Mouse (Mus musculus) kidney, postnatal 10 days (tissue): ENCODE measurements around the gene Pdlim5.
"Not testable (repeated sequence)": the region's sequence is repeated elsewhere in the genome, so short reads cannot be mapped to it uniquely, and the experiment has no call there.

ENCODE experiments used
- DNase-seq: peaks from one replicate; pipeline ENCODE4 v3.0.0; 2021; ENCODE audit warnings: mixed read lengths

Gene Pdlim5

DNA sequence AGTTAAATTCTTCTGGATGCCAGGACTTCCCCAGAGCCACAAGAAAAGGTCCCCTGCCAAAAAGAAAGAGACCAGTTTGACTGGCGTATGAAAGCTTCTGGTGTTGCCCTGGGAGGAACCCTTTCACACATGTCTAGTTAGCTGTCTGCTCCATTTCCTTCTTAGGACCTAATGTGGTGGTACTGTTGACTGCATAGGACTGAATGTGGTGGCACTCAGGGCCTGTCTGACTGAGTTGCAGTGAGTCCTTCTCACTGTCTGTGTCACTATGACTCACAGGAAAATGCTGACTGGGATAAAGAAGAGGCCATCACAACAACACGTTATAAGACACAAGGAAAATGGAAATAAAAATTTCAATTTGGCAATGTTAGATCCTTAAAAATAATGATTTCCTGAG lies 146.0 kb downstream of the Pdlim5 start:
- no peak for DNase-seq

- no peak for DNase-seq
Measured at GRCm38 (mm10) chr3:142243263-142243662, 152.2 kb downstream of the Pdlim5 start.

- no peak for DNase-seq
Measured at GRCm38 (mm10) chr3:142239298-142239697, 156.2 kb downstream of the Pdlim5 start.

DNA sequence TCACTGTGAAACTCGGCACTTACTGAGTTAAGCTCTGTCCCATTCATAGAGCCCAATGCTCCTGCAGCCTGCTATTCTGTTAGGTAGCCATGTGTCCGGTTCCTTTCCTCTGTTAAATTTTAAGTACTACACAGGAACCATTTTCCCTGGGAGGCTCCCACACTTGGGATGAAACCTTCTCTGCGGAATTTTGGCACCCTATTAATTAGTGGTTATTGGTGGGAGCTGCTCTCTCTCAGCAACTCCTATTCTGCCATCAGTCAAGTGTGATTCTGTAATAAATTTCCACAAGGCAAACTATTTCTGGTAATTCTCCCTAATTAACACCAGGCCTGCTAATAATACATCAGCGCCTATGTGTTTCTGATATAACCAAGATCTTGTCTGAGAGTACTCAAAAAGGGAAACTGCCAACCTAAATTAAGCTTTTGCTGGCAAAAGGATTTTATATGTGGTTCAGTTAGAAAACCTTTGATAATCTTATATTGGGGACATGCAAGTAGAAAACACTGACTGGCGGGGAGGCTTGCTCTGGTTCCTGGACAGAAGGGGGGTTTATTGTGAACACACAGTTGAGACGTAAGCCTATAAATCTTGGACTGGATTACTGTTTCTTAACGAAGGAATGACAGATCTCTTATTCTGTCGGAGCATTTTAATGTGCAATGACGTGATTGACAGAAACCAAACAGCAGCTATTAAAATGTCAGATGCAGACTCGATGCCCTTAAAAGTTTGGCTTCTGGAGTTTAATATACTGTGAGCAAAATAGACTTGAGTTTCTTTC lies 157.0 kb downstream of the Pdlim5 start:
- no peak for DNase-seq

DNA sequence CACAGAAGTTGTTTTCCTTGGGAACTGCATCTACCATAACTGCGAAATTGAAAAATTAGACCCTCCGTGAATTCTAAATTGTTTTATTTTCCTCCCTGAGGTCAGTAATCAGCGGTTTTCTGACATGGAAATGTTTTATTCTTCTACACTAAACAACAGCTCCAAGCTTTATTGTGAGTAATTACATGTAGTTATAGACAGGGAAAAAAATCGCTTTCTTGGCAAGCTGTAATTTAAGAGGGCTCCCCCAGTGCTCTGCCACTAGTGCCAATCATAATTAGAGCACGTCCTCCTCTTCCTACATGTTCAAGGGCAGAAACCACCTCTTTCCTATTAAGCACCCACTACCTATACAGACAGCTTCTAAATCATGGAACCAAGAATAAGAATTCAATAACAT lies 157.9 kb downstream of the Pdlim5 start:
- DNase-seq = no peak

GRCm38 (mm10) chr3:142233606-142234465 lies 161.7 kb downstream of the Pdlim5 start:
- DNase-seq = no peak

- no peak for DNase-seq
Measured at GRCm38 (mm10) chr3:142228665-142229064, 166.8 kb downstream of the Pdlim5 start.

DNA sequence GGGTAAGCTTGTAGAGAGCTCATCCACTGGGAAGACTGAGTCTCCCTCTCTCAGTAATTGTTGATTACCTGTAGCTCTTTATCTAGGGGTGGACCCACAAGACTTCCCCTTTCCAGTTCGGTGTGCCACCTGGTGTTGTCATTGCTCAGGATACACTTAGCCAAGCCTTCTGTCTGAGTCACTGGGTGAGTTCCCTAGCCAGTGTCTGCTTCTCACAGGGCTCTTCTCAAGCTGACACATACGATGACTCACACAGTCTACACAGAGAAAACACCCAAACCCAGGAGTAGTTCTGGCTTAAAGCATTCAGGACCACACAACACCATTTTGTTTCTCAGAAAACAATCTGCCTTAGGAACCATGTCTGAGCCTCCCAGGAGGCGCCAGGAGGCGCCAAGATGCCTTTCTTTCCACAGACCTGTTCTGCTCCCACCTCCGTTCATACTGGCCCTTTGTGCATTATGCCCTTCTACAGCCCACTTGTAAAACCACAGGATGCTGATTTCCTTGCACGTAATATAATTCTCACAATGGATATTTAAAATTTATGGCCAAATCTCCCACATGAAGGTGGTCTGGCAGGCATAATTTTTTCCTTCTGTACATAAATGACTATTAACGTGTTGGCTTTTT lies 172.9 kb downstream of the Pdlim5 start:
- no peak for DNase-seq

DNA sequence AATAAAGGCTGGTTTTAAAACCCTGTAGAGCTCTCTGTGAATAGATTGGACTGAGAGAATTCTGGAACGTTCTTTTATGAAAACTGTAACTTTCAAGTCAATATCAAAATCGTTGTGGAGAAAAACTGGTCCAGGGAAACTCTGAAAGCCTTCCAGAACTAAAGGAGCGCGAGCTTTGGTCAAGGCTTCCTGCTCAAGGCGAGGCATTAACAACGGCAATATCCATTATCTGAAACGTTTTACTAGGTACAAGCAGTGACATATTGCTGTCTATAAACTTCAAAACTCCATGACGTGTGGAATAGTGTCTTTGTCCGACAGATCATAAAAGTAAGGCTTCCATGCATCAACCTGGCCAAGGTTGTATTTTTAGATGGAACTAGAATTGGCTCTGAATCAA lies 175.6 kb downstream of the Pdlim5 start:
- no peak for DNase-seq

GRCm38 (mm10) chr3:142212821-142213220 lies 182.7 kb downstream of the Pdlim5 start:
- no peak for DNase-seq

- peak; percentile 25 for DNase-seq
Measured at GRCm38 (mm10) chr3:142212186-142212585, 183.3 kb downstream of the Pdlim5 start.

DNA sequence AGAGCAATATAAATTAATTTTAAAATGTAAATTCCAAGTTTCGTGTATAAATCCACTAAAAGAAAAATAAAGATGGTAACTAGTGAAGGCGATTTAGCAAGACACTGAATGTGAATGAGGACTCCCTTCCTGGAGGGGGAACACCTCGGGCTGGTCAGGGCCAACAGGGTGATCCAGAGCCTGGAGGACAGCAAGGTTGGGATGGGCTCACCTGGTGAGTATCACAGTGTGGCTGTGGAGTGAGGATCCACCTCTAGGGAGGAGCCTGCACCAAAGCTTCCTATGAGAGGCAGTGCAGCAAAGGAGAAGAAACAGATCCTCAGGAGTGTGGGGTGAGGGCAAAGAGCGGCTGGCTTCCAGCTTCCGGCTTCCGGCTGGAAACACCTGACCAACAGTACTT lies 185.5 kb downstream of the Pdlim5 start:
- no peak for DNase-seq

- no peak for DNase-seq
Measured at GRCm38 (mm10) chr3:142209057-142209456, 186.4 kb downstream of the Pdlim5 start.

DNA sequence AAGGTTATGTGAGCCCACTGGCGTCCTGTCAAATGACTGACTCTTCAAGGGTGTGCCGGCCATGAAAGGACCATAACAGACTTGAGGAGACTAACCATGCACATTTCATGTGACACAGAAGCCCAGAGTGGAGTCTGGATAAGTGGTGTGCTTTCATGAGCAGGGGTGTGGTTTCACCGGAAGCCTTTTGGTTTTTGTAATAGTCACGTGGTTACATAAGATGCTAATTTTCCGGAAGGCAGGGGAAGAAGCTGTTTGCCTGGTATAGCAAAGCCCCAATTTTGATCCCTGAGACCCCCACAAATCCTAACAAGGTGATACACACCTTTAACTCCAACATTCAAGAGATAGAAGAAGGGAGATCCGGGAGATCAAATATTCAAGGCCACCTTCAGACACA lies 188.0 kb downstream of the Pdlim5 start:
- DNase-seq = no peak

DNA sequence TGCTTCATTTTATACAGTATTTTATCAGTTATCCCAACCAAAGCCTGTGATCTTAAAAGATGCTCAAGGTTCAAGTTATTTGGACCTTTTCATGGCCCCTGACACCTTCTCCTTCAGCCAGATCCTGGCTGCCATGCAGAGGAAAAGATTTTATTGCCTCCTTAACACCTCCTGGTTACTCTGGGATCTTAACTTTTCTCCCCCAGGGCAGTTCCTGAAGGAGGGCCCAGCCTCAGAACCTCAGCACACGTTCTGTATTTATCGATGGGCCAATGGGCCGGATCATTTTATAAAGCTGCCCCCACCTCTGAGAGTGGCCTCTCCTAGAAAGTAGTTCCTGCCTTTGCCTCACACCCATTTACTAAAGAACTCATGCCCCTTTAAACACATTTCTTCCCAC lies 189.2 kb downstream of the Pdlim5 start:
- DNase-seq = no peak

DNA sequence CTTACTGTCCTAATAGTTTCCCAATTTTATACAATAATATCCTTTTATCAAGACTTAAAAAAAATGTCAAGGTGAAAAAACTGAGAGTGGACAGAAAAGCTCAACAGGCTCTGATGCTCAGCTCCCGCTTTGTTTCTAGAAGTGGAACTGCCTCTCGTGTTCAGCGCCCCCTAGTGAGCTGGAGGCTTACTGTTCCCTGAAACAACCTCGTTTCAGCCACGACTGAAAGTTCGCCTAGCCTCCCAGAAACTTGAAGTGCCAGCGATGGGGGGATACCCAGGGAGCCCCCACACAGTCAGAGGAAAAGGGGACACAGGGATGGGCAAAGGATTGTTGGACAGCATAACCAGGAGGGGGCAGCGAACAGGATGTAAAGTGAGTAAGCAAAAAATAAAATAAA lies 199.4 kb downstream of the Pdlim5 start:
- DNase-seq = peak; percentile 19

DNA sequence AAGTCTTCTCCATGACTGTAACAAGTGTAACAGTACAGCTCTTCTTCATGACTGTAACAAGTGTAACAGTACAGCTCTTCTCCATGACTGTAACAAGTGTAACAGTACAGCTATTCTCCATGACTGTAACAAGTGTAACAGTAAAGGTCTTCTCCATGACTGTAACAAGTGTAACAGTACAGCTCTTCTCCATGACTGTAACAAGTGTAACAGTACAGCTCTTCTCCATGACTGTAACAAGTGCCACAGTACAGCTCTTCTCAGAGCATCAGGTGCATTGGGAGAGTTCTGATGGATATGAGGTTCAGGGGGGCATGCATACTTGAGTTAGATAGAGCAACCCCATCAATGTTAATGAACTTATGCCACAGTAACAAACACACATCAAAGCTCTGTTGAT lies 203.9 kb downstream of the Pdlim5 start:
- not testable (repeated sequence) for DNase-seq
